Mouse (Mus musculus) cerebellum, adult 2 months (tissue): Measurements from ENCODE around the gene Slit3. TPM values are rescaled to one million over a fixed set of nuclear protein-coding genes. Genes with fewer than 3 reads are reported as not detected.

Experiments
- DNase-seq, 2 experiments: peaks; one replicate each; pipeline ENCODE4 v3.0.0; 2021
- H3K27ac ChIP-seq: fragments of 200-500 bp; 2 replicates; pipeline ENCODE4 v1.5.1; 2012; ENCODE audit warnings: low read length, control low read depth, inconsistent platforms; ENCODE audit not compliant: insufficient read depth
- H3K27me3 ChIP-seq: fragments of 200-500 bp; 2 replicates; pipeline ENCODE4 v1.6.1; 2012; ENCODE audit warnings: inconsistent platforms, mild to moderate bottlenecking, low read length, moderate library complexity; ENCODE audit not compliant: control insufficient read depth, insufficient read depth
- H3K4me1 ChIP-seq: fragments of 200-500 bp; 2 replicates; pipeline ENCODE4 v1.6.1; 2011; ENCODE audit warnings: low read length; ENCODE audit not compliant: control insufficient read depth, insufficient read depth
- H3K4me3 ChIP-seq: fragments of 200-500 bp; replicated peaks from 2 replicates; pipeline ENCODE3; 2011; ENCODE audit warnings: mild to moderate bottlenecking, low read depth, low read length, control low read depth; ENCODE audit not compliant: insufficient read depth
- CTCF ChIP-seq: fragments of 200-500 bp; IDR thresholded peaks from 2 replicates; pipeline ENCODE4 v1.5.1; 2011; ENCODE audit warnings: low read depth, mild to moderate bottlenecking, control low read depth, low read length, moderate library complexity, borderline replicate concordance; ENCODE audit not compliant: insufficient read depth
- POLR2A ChIP-seq: fragments of 200-500 bp; IDR thresholded peaks from 2 replicates; pipeline ENCODE4 v1.6.1; 2011; ENCODE audit warnings: low read length, control low read depth, borderline replicate concordance; ENCODE audit not compliant: insufficient read depth
- WGBS: fragments of 180-500 bp; shearing (Covaris S2); methylation state at CpG from one replicate; pipeline ENCODE4 v1.1.7; 2018; 5-methylcytosine and 5-hydroxymethylcytosine counted together
- polyA plus RNA-seq: library from polyadenylated mRNA; depleted of rRNA; stranded (reverse); fragments of >200 nt; gene quantifications from 2 replicates; pipeline ENCODE4 v1.2.3, GENCODE M21; 2012

Slit3 gene
- polyA plus RNA-seq, 1 experiment: 10.0 TPM

DNA sequence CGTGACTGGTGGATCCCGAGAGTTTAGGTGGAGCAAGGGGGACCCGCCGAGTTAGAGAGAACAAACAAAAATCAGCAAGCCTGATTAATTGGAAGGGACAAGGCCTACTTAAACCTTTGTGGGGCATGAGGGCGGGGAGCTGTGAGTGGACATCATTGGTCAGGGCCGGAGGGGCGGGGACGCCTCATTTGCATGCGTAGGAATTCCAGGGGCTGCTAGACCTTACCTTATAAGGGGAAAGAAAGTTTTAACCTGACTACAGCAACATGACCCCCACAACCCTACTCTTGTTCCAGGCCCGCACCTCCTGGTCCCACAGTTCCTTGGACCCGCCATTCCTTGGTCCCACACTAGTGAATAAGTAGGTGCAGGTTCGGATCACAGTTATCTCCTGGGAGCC lies 586.4 kb downstream of the Slit3 start:
- DNase-seq: no peak
- no peak overlapping the region for H3K27ac ChIP-seq
- WGBS: 95% methylated on average over 12 of the region's 12 CpGs
- no peak overlapping the region for H3K4me3 ChIP-seq
- no peaks in the 10 kb centered on the region for H3K27me3 ChIP-seq
- TF ChIP-seq POLR2A: no peak
- TF ChIP-seq CTCF: no peak
- H3K4me1 ChIP-seq: peaks cover 6% of the 10 kb centered on the region

DNA sequence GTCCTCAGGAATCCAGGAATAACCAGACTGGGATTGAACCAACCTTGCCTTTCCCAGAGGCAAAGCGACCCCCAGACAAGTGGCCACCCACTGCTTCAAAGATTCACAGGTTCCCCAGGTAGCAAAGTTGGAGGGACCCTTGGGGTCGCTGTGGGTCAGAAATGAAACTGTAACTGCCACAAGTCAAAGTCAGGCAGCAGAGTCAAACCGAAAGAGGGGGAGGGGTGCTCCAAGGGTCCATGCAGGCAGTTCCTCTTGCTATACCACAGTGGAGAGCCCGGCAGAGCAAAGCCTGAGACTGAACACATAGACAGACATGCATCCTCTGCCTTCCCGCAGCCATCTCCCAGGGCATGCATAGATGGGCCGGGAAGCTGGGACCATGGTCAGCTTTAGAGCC lies 590.3 kb downstream of the Slit3 start:
- H3K27me3 ChIP-seq: no peaks in the 10 kb centered on the region

DNA sequence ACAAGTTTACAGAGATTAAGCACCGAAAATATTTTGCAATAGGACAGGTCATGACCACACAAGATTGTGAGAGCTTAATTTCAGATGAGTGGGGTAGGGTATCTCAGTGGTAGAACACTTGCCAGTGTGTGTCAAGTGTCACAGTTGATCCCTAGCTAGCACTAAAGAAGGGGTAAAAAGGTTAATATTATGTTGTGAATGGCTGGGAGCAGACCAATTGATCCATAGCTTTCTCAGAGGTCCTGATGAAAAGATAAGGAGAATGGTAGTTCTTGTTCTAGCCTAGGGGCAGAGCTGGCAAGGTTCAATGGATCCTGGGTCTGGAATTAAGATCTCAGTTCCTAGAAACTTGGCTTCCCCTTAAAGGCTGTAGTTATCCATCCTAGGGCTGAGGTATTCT lies 597.9 kb downstream of the Slit3 start:
- Histone ChIP-seq H3K27ac (no peak overlapping the region), H3K27me3 (no peaks in the 10 kb centered on the region), H3K4me1 (no peaks in the 10 kb centered on the region), H3K4me3 (no peak overlapping the region)
- TF ChIP-seq POLR2A (no peak), CTCF (no peak)
- WGBS: 60% methylated on average over 1 of the region's 1 CpGs
- DNase-seq: no peak

More for the DNA sequence above, 590.3 kb downstream of the Slit3 start:
- Histone ChIP-seq H3K27ac (no peak overlapping the region), H3K4me3 (no peak overlapping the region), H3K4me1 (no peaks in the 10 kb centered on the region)
- no peak for DNase-seq
- WGBS: 88% methylated on average over 6 of the region's 6 CpGs
- no peak for TF ChIP-seq POLR2A
- no peak for TF ChIP-seq CTCF

DNA sequence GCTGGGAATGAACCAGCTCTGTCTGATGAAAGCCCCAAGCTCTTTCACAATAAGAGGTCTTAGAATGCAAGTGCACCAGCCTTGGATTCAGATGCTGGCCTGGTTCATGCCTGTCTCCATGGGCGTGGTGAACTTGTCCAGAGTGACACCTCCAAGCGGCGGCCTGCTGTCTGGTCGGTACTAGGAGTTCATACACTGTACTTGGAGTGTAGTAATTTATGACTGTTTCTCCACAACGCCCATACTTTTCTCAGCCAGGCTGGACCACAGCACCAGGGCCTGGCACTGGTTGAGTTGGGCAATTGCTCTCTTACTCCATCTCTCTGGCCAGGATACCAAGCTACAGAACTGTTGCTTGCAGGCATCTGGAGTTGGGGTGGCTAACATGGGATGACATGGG lies 602.9 kb downstream of the Slit3 start:
- H3K27ac ChIP-seq: no peak overlapping the region
- DNase-seq: no peak
- no peak overlapping the region for H3K4me3 ChIP-seq
- TF ChIP-seq POLR2A (no peak), CTCF (no peak)
- H3K27me3 ChIP-seq: no peaks in the 10 kb centered on the region
- WGBS: 82% methylated on average over 5 of the region's 5 CpGs
- no peaks in the 10 kb centered on the region for H3K4me1 ChIP-seq

DNA sequence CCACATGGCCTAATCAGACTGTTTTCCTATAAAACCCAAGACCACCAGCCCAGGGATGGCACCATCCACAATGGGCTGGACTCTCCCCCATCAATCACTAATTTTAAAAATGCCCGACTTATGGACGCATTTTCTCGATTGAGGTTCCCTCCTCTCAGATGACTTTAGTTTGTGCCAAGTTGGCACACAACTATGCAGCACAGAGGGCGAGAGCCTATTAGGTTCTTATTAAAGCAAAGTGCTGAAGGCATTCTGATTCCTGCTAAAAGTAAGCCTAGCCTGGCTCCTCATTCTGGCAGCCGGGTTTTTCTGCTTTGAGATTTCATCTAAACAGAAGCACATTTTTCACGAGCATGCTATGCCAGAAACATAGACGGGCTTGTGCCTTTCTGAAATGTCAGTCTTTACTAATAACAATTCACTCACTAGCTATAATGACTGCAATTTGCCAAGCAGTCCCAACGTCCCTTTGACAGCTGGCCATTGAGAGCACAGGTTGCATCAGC lies 605.4 kb downstream of the Slit3 start:
- DNase-seq: no peak
- no peak overlapping the region for H3K27ac ChIP-seq
- no peaks in the 10 kb centered on the region for H3K27me3 ChIP-seq
- WGBS: 33% methylated on average over 8 of the region's 8 CpGs
- TF ChIP-seq POLR2A (no peak), CTCF (no peak)
- no peaks in the 10 kb centered on the region for H3K4me1 ChIP-seq
- no peak overlapping the region for H3K4me3 ChIP-seq

DNA sequence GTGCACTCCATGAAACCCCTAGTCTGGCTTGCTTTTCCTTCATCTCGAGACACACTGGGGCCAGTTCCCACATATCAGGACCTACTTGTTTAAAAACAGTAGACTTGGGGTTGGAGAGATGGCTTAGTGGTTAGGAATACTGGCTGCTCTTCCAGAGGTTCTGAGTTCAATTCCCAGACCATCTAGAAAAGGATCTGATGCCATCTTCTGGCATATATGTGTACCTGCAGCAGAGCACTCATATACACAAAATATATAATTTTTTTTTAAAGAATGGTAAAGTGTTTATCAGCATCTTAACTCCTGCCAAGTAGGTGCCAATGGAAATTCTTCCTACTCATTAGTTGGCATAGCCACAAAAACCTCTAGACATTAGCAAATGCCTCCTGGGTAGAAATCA lies 607.2 kb downstream of the Slit3 start:
- no peaks in the 10 kb centered on the region for H3K27me3 ChIP-seq
- 90% methylated on average over 1 of the region's 1 CpGs for WGBS
- no peaks in the 10 kb centered on the region for H3K4me1 ChIP-seq
- no peak for DNase-seq
- TF ChIP-seq CTCF (no peak), POLR2A (no peak)
- H3K27ac ChIP-seq: no peak overlapping the region
- no peak overlapping the region for H3K4me3 ChIP-seq

DNA sequence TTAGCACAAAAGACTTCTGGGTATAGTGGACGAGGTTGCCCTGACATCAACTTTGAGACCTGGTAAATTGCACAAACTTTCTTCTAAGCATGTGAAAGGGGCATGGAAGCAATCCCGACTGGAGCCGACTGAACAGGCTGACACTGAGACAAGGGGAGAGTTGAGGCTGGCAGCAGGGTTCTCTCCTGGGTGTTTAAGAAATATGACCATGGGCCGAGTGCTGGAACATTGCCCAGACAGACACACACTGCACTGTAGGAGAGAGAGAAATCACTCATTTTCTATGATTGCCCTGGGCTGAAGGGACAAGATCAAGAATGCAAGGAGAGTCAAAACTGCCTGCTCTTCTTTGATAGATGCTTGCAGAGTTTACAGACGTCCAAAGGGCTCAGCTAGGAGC lies 608.2 kb downstream of the Slit3 start:
- DNase-seq: no peak
- H3K27ac ChIP-seq: no peak overlapping the region
- 14% methylated on average over 5 of the region's 5 CpGs for WGBS
- TF ChIP-seq POLR2A (no peak), CTCF (no peak)
- no peak overlapping the region for H3K4me3 ChIP-seq
- H3K4me1 ChIP-seq: no peaks in the 10 kb centered on the region
- H3K27me3 ChIP-seq: no peaks in the 10 kb centered on the region

DNA sequence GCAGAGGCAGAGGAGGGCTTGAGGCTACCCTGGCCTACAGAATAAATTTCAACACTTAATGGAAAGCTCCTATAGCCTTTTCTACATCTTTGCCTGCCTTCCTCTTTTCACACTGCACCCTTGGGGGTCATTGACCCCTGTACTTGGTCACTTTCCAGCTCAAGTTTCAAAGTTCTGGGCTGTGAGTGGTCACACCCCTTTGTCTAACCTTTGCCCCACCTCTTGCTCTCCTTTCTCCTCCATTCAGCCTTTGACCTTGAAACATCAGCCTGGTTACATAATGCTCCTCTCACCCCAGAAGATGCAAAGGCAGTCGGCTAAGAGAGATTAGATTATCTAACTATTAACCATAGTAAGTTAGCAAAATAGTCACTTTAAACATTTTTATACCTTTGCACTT lies 611.3 kb downstream of the Slit3 start:
- Histone ChIP-seq H3K4me3 (no peak overlapping the region), H3K27ac (no peak overlapping the region), H3K27me3 (no peaks in the 10 kb centered on the region), H3K4me1 (no peaks in the 10 kb centered on the region)
- 55% methylated on average over 1 of the region's 1 CpGs for WGBS
- DNase-seq: no peak
- TF ChIP-seq CTCF (no peak), POLR2A (no peak)

DNA sequence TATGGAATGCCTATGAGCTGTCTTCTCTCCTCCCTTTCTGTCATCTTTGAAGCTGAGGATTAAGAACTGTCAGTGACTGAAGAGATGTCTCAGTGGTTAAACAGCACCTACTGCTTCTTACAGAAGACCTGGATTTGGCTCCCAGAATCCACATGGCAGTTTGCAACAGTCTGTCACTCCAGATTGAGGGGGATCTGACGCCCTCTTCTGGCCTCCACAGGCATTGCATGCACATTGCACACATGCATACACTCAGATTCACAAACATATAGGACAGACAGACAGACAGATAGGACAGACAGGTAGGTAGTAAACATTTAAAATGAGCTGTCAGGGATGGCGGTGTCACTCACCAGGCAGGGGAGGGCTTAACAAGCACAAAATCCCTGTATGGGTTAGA lies 615.8 kb downstream of the Slit3 start:
- no peak overlapping the region for H3K4me3 ChIP-seq
- DNase-seq: no peak
- H3K4me1 ChIP-seq: no peaks in the 10 kb centered on the region
- no peak for TF ChIP-seq CTCF
- TF ChIP-seq POLR2A: no peak
- H3K27ac ChIP-seq: no peak overlapping the region
- no peaks in the 10 kb centered on the region for H3K27me3 ChIP-seq
- 70% methylated on average over 2 of the region's 2 CpGs for WGBS
